Mouse (Mus musculus): ENCODE data around the gene Tmem230. TPM values are rescaled to one million over a fixed set of nuclear protein-coding genes. Genes with fewer than 3 reads are reported as not detected.

The Tmem230 gene
- polyA plus RNA-seq, 1 experiment from 2014 or later = 51.3 TPM

DNA sequence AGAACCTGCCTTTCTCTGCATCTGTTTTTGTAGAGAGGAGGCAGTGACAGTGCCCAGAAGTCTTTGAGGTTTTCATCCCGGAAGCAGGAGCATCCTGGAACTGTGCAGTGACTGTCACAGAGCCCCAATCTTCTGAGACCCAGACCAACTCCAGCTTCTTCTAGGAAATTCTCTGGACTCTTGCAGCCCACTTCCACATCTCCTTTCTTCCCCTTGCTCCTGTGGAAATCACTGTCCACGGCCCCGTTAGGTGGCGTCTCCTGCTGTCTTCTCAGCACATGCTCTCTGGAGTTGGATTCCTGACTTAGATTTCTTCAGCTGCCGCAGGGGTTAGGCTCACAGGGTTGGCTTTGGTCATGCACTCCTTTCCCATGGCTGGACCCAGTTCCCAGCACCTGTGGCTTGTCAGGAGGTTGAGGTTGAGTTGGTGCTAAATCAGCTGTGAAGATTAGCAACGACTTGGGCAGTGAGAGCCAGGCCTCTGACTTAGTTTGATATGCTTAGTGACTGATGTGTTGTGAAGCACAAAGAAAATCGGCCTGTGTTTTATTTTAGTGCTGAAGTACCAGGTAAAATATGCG is 30.8 kb upstream of the Tmem230 start:
- Histone ChIP-seq H3K9ac (replicated peaks; ENCODE audit: low read length) (no peak overlapping the region), H3K9me3 (ENCODE audit: control insufficient read depth, low read length) (no peaks in the 10 kb centered on the region), H3K36me3 (ENCODE audit: control insufficient read depth, insufficient read depth, low read length) (no peaks in the 10 kb centered on the region), H3K4me3 (replicated peaks; ENCODE audit: low read depth, low read length) (no peak overlapping the region), H3K4me2 (ENCODE audit: low read length) (no peak overlapping the region), H3K4me1 (ENCODE audit: control insufficient read depth, insufficient read depth, low read length) (peaks cover 21% of the 10 kb centered on the region), H3K27ac (replicated peaks; ENCODE audit: low read depth, low read length) (no peak overlapping the region), H3K27me3 (ENCODE audit: control insufficient read depth, insufficient read depth, low read length) (no peaks in the 10 kb centered on the region)
- ATAC-seq (ENCODE audit: low FRiP score, low TSS enrichment) = no peak
- no peak for DNase-seq
- 63% methylated on average over 8 of the region's 8 CpGs for WGBS

DNA sequence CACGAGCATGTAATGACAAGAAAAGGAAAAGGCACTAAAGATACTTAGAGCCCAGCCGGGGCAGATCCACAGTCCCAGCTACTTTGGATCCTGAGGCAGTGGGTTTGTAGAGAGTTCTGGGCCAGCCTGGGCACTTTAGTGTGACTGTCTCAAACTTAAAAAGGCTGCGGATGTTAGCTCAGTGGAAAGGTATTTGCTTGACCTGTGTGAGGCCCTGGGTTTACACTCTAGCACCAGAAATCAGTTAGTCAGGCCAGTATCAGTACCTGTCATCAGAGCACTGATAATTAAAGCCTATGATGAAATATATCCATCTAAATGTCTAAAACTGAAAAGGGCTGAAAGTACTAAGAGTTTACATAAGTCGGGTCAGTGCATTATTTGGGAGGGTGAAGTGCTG is 28.6 kb upstream of the Tmem230 start:
- ATAC-seq (ENCODE audit: low FRiP score, low TSS enrichment) (no peak), DNase-seq (no peak)
- H3K9ac ChIP-seq (replicated peaks; ENCODE audit: low read length) = no peak overlapping the region
- no peak overlapping the region for H3K4me3 ChIP-seq (replicated peaks; ENCODE audit: low read depth, low read length)
- 0 out of 2 replicates have a peak, but pooled peaks cover 3% of the 10 kb centered on the region for H3K4me1 ChIP-seq (ENCODE audit: control insufficient read depth, insufficient read depth, low read length)
- H3K27ac ChIP-seq (replicated peaks; ENCODE audit: low read depth, low read length) = no peak overlapping the region
- no peaks in the 10 kb centered on the region for H3K27me3 ChIP-seq (ENCODE audit: control insufficient read depth, insufficient read depth, low read length)
- H3K36me3 ChIP-seq (ENCODE audit: control insufficient read depth, insufficient read depth, low read length) = no peaks in the 10 kb centered on the region
- no peaks in the 10 kb centered on the region for H3K9me3 ChIP-seq (ENCODE audit: control insufficient read depth, low read length)
- WGBS = 91% methylated on average over 4 of the region's 4 CpGs
- no peak overlapping the region for H3K4me2 ChIP-seq (ENCODE audit: low read length)

DNA sequence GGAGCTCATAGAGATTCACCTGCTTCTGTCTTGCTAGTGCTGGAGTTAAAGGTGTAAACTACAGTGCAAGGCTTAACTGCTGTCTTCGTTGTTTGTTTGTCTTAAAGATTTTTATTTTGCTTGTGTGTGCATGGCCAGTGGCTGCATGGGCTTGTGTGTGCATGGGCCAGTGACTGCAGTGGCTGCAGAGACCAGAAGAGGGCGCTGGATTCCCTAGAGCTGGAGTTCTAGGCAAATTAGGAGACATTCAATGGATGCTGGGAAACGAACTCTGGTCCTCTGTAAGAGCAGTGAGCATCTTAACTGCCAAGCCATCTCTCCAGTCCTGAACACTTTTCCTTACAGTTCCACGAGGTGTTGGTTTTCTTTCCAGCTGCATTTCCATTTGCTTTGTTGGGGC is 27.9 kb upstream of the Tmem230 start:
- Histone ChIP-seq H3K4me2 (ENCODE audit: low read length) (no peak overlapping the region), H3K4me3 (replicated peaks; ENCODE audit: low read depth, low read length) (no peak overlapping the region), H3K27ac (replicated peaks; ENCODE audit: low read depth, low read length) (no peak overlapping the region), H3K36me3 (ENCODE audit: control insufficient read depth, insufficient read depth, low read length) (no peaks in the 10 kb centered on the region), H3K27me3 (ENCODE audit: control insufficient read depth, insufficient read depth, low read length) (no peaks in the 10 kb centered on the region), H3K9ac (replicated peaks; ENCODE audit: low read length) (no peak overlapping the region), H3K4me1 (ENCODE audit: control insufficient read depth, insufficient read depth, low read length) (0 out of 2 replicates have a peak, but pooled peaks cover 3% of the 10 kb centered on the region), H3K9me3 (ENCODE audit: control insufficient read depth, low read length) (no peaks in the 10 kb centered on the region)
- 73% methylated on average over 4 of the region's 4 CpGs for WGBS
- DNase-seq (no peak), ATAC-seq (ENCODE audit: low FRiP score, low TSS enrichment) (no peak)

DNA sequence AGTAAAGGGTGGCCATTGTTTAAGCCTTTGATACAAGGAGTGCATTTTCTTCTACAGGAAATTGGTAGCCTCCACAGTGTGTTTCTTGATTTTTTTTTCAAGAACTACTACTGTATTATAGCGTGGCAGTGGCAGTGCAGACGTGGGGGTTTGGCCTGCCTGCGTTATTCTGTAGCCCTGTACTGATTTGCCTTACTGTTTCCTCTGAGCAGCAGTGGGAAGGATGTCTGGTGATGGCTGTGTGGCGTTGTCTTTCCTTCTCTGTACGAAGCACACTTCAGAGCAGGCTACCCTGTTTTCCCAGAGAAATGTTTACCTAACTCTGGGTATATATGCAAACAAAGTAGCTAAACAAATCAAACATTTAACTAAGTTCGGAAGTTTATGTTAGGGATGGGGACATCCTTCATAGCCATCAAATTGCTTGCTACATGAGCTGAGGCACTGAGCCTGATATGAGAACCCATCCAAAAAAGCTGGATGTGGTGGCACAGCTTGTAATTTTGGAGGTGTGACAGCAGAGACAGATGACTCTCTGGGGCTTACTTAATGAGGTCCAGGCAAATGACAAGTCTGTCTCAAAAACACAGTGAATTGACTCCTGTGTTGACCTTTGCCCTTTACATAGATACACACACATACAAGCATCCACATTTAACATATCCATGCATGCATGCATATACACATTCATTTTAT is 25.2 kb upstream of the Tmem230 start:
- H3K27ac ChIP-seq (replicated peaks; ENCODE audit: low read depth, low read length) = no peak overlapping the region; the same call in 1 of the 2 replicates
- H3K4me3 ChIP-seq (replicated peaks; ENCODE audit: low read depth, low read length) = no peak overlapping the region
- ATAC-seq (ENCODE audit: low FRiP score, low TSS enrichment) (no peak), DNase-seq (no peak)
- no peak overlapping the region for H3K4me2 ChIP-seq (ENCODE audit: low read length)
- H3K4me1 ChIP-seq (ENCODE audit: control insufficient read depth, insufficient read depth, low read length) = no peaks in the 10 kb centered on the region
- no peak overlapping the region for H3K9ac ChIP-seq (replicated peaks; ENCODE audit: low read length)
- H3K36me3 ChIP-seq (ENCODE audit: control insufficient read depth, insufficient read depth, low read length) = no peaks in the 10 kb centered on the region
- H3K27me3 ChIP-seq (ENCODE audit: control insufficient read depth, insufficient read depth, low read length) = no peaks in the 10 kb centered on the region
- H3K9me3 ChIP-seq (ENCODE audit: control insufficient read depth, low read length) = no peaks in the 10 kb centered on the region
- 77% methylated on average over 6 of the region's 6 CpGs for WGBS

DNA sequence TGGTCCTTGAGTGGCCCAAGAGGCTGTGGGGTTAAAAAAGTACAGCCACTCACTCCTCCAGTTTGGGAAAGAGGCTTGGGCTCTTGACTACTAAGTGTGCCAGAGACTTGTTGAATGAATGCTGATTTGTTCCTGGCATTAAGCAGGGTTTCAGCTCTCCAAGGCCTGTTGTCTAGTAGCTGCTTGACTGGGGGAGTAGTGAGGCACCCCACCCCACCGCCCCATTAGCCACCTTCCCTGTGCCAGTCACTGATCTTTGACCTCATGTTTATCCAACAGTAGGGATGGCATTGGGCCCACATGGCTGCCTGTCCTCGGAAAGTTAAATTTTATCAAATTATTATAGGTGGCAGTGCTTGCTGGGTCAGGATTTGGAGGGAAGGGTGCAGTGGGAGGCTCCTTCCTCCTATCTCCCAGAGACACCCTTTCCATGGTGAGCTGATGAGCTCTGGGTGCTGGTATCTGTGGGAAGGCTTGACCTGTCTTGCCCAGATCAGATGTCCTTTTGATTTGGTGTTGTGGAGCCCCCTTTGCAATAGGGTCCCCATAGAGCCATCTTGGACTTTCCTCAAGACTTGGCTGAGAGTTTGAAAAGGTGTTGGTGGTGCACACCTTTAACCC is 22.8 kb upstream of the Tmem230 start:
- WGBS = 91% methylated on average over 2 of the region's 2 CpGs

DNA sequence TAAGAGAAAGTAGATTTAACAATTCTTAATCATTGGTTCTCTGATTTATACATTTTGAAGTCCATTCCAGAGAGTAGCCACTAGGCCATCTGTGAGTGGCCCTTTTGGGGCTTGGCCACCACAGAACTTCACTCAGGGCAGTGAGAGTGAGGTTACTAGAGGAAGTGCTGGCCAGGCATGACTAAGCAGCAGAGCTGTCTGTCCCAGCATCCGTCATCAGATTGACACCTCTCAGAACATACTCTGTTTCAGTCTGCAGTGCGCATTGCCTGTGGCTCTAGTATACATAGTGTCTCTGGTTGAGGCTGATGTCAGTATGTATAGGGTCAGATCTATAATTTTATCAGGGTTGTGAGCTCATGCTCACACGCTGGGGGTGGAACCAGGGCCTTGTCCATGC is 21.6 kb upstream of the Tmem230 start:
- no peaks in the 10 kb centered on the region for H3K36me3 ChIP-seq (ENCODE audit: control insufficient read depth, insufficient read depth, low read length)
- no peak overlapping the region for H3K27ac ChIP-seq (replicated peaks; ENCODE audit: low read depth, low read length)
- no peaks in the 10 kb centered on the region for H3K9me3 ChIP-seq (ENCODE audit: control insufficient read depth, low read length)
- H3K4me3 ChIP-seq (replicated peaks; ENCODE audit: low read depth, low read length) = no peak overlapping the region
- peaks cover 11% of the 10 kb centered on the region for H3K4me1 ChIP-seq (ENCODE audit: control insufficient read depth, insufficient read depth, low read length)
- ATAC-seq (ENCODE audit: low FRiP score, low TSS enrichment) (no peak), DNase-seq (no peak)
- no peak overlapping the region for H3K4me2 ChIP-seq (ENCODE audit: low read length)
- no peak overlapping the region for H3K9ac ChIP-seq (replicated peaks; ENCODE audit: low read length)
- 92% methylated on average over 3 of the region's 3 CpGs for WGBS
- no peaks in the 10 kb centered on the region for H3K27me3 ChIP-seq (ENCODE audit: control insufficient read depth, insufficient read depth, low read length)

More for the DNA sequence above, 22.8 kb upstream of the Tmem230 start:
- DNase-seq (no peak), ATAC-seq (ENCODE audit: low FRiP score, low TSS enrichment) (no peak)
- Histone ChIP-seq H3K4me1 (ENCODE audit: control insufficient read depth, insufficient read depth, low read length) (no peaks in the 10 kb centered on the region), H3K27ac (replicated peaks; ENCODE audit: low read depth, low read length) (no peak overlapping the region), H3K4me3 (replicated peaks; ENCODE audit: low read depth, low read length) (no peak overlapping the region), H3K9me3 (ENCODE audit: control insufficient read depth, low read length) (no peaks in the 10 kb centered on the region), H3K27me3 (ENCODE audit: control insufficient read depth, insufficient read depth, low read length) (no peaks in the 10 kb centered on the region), H3K36me3 (ENCODE audit: control insufficient read depth, insufficient read depth, low read length) (no peaks in the 10 kb centered on the region), H3K4me2 (ENCODE audit: low read length) (no peak overlapping the region), H3K9ac (replicated peaks; ENCODE audit: low read length) (no peak overlapping the region)

DNA sequence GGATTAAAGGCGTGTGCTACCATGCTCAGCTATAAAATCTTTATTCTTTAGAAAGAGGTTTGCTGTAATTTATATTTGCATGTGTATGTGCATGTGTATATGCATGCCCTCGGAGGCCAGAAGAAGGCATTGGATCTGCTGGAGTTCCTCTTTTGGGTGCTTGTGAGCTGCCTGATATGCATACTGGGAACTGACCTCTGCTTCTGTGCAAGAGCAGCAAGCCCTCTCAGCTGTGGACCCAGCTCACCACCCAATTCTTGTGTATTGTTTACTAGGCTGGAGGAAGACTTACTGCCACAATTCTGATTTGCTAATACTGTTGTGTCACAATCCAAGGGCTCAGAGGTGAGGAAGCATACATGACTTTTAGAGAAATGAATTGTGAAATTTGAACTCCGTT is 18.5 kb upstream of the Tmem230 start:
- peaks cover 12% of the 10 kb centered on the region for H3K4me1 ChIP-seq (ENCODE audit: control insufficient read depth, insufficient read depth, low read length)

DNA sequence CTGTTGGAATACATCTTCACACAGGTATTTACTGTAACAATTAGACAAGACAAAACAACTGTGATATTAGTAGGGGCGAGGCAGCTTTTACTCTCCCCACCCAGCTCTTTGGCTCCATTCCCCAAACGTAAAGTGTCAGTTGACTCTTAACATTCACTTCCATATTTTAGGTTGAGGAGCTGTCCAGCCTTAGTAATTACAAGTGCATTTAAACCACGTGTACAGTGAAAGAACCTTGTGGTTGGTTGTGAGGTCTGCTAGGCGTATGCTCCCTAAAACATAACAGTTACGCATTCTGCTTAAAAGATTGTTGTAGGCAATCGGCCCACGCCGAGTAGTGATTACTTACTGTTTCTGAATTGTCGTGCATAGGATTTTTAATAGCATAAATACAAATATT is 17.6 kb upstream of the Tmem230 start:
- no peak for DNase-seq
- H3K9me3 ChIP-seq (ENCODE audit: control insufficient read depth, low read length) = no peaks in the 10 kb centered on the region
- peaks cover 12% of the 10 kb centered on the region for H3K4me1 ChIP-seq (ENCODE audit: control insufficient read depth, insufficient read depth, low read length)
- no peak for ATAC-seq (ENCODE audit: low FRiP score, low TSS enrichment)
- 93% methylated on average over 9 of the region's 9 CpGs for WGBS
- no peak overlapping the region for H3K27ac ChIP-seq (replicated peaks; ENCODE audit: low read depth, low read length)
- H3K36me3 ChIP-seq (ENCODE audit: control insufficient read depth, insufficient read depth, low read length) = no peaks in the 10 kb centered on the region
- H3K9ac ChIP-seq (replicated peaks; ENCODE audit: low read length) = no peak overlapping the region
- H3K4me3 ChIP-seq (replicated peaks; ENCODE audit: low read depth, low read length) = no peak overlapping the region
- no peaks in the 10 kb centered on the region for H3K27me3 ChIP-seq (ENCODE audit: control insufficient read depth, insufficient read depth, low read length)
- peak overlapping the region; percentile 67; the same call in 1 of the 2 replicates for H3K4me2 ChIP-seq (ENCODE audit: low read length)

More for the DNA sequence above, 18.5 kb upstream of the Tmem230 start:
- DNase-seq = no peak
- Histone ChIP-seq H3K27ac (replicated peaks; ENCODE audit: low read depth, low read length) (no peak overlapping the region), H3K36me3 (ENCODE audit: control insufficient read depth, insufficient read depth, low read length) (no peaks in the 10 kb centered on the region), H3K4me3 (replicated peaks; ENCODE audit: low read depth, low read length) (no peak overlapping the region), H3K9me3 (ENCODE audit: control insufficient read depth, low read length) (no peaks in the 10 kb centered on the region), H3K4me2 (ENCODE audit: low read length) (no peak overlapping the region), H3K9ac (replicated peaks; ENCODE audit: low read length) (no peak overlapping the region), H3K27me3 (ENCODE audit: control insufficient read depth, insufficient read depth, low read length) (no peaks in the 10 kb centered on the region)
- WGBS = 92% methylated on average over 3 of the region's 3 CpGs
- ATAC-seq (ENCODE audit: low FRiP score, low TSS enrichment) = no peak
